ENCODE assay signal across 18 mouse cellular contexts in genomic region chr11:96011982-96012381, GRCm38 (mm10). TPM values are rescaled to one million over a fixed set of nuclear protein-coding genes. Genes with fewer than 3 reads are reported as not detected.
DNase-seq lines count a peak whose midpoint lies in the region; ATAC-seq and TF ChIP-seq lines count a peak whose summit lies in the region.
"Had no signal": no experiment of that assay in that cellular context is flagged by ENCODE, and none has a peak within 500 bp of the region (broad histone marks: within the 10 kb centered on the region; RNA-seq: fewer than 3 reads in every experiment).

No protein-coding gene starts in this region.

- H3K4me2 ChIP-seq in heart, embryonic 13.5 days, result peak overlapping the region; percentile 56
- 0 out of 2 replicates have a peak overlapping the region, but pooled peaks have one; percentile 16 for H3K4me2 ChIP-seq in embryonic facial prominence, embryonic 11.5 days (ENCODE audit: low read depth, low read length)
- peak overlapping the region; percentile 36; the same call in 1 of the 2 replicates for H3K4me2 ChIP-seq in limb, embryonic 13.5 days (replicated peaks)
- H3K4me2 ChIP-seq: embryonic facial prominence, embryonic 15.5 days; intestine, embryonic 15.5 days had no signal

- intact Hi-C loops in heart, postnatal 25 days (cut with DNase I), result no loop called here

- H3K36me3 ChIP-seq in heart, embryonic 13.5 days, result no peaks in the 10 kb centered on the region
- no peaks in the 10 kb centered on the region for H3K36me3 ChIP-seq in E14TG2a.4 (ENCODE audit: insufficient read depth, low read length)
- no peaks in the 10 kb centered on the region for H3K36me3 ChIP-seq in embryonic facial prominence, embryonic 11.5 days (replicated peaks; ENCODE audit: control insufficient read depth, insufficient read depth, low read depth, low read length)
- no peaks in the 10 kb centered on the region for H3K36me3 ChIP-seq in limb, embryonic 13.5 days
- H3K36me3 ChIP-seq: embryonic facial prominence, embryonic 15.5 days; intestine, embryonic 15.5 days had no signal

- H3K27ac ChIP-seq in heart, embryonic 13.5 days (replicated peaks), result no peak overlapping the region
- H3K27ac ChIP-seq in embryonic facial prominence, embryonic 11.5 days (replicated peaks; ENCODE audit: low read depth, low read length), result no peak overlapping the region
- no peak overlapping the region for H3K27ac ChIP-seq in limb, embryonic 13.5 days
- H3K27ac ChIP-seq: embryonic facial prominence, embryonic 15.5 days; intestine, embryonic 15.5 days had no signal

- TF ChIP-seq CTCF in E14TG2a.4 (conservative IDR thresholded peaks at IDR 0.05; ENCODE audit: low read length), result no peak

- H3K9ac ChIP-seq in heart, embryonic 13.5 days, result peak overlapping the region; percentile 69; the same call in 1 of the 2 replicates
- peak overlapping the region; percentile 44; the same call in 1 of the 2 replicates for H3K9ac ChIP-seq in embryonic facial prominence, embryonic 11.5 days (replicated peaks; ENCODE audit: low read length)
- H3K9ac ChIP-seq in limb, embryonic 13.5 days, result no peak overlapping the region
- H3K9ac ChIP-seq: embryonic facial prominence, embryonic 15.5 days; intestine, embryonic 15.5 days had no signal

- 8% methylated on average over 6 of the region's 8 CpGs for WGBS in heart, embryonic 13.5 days
- 9% methylated on average over 6 of the region's 8 CpGs for WGBS in embryonic facial prominence, embryonic 11.5 days
- WGBS in limb, embryonic 13.5 days, result 9% methylated on average over 6 of the region's 8 CpGs

- H3K4me1 ChIP-seq in heart, embryonic 13.5 days, result peaks cover 27% of the 10 kb centered on the region
- H3K4me1 ChIP-seq in E14TG2a.4 (replicated peaks; ENCODE audit: low read depth, low read length), result peaks cover 74% of the 10 kb centered on the region
- no peaks in the 10 kb centered on the region; the same call in 1 of the 2 replicates for H3K4me1 ChIP-seq in embryonic facial prominence, embryonic 11.5 days (ENCODE audit: control insufficient read depth, insufficient read depth, low read length)
- 0 out of 2 replicates have a peak, but pooled peaks cover 5% of the 10 kb centered on the region for H3K4me1 ChIP-seq in limb, embryonic 13.5 days

- ATAC-seq in heart, embryonic 13.5 days (ENCODE audit: extremely low read depth, insufficient number of reproducible peaks, low FRiP score, low TSS enrichment), result no peak
- no peak for ATAC-seq in embryonic facial prominence, embryonic 11.5 days (replicated peaks; ENCODE audit: insufficient number of reproducible peaks, low FRiP score, low TSS enrichment, low read depth)
- no peak for ATAC-seq in limb, embryonic 13.5 days (ENCODE audit: low FRiP score, low read depth)
- ATAC-seq: CD4-positive, CD25-positive, alpha-beta regulatory T cell, adult 4 months; intestine, embryonic 15.5 days had no signal

- DNase-seq in heart, postnatal 25 days (ENCODE audit: low spot score), result no peak
- peak; percentile 11 for DNase-seq in embryonic facial prominence, embryonic 11.5 days (ENCODE audit: low spot score)
- no peak for DNase-seq in gastrocnemius, adult 18-20 months (ENCODE audit: low spot score)
- no peak for DNase-seq in adrenal gland, adult 2 months
- DNase-seq: cerebellum, adult 9-10 months; kidney, postnatal 10 days; left cerebral cortex, postnatal 4 days; lung, postnatal 10 days; right cerebral cortex, postnatal 4 days; thymus, postnatal 25 days had no signal

- H3K27me3 ChIP-seq in heart, embryonic 13.5 days (replicated peaks), result no peaks in the 10 kb centered on the region
- no peaks in the 10 kb centered on the region for H3K27me3 ChIP-seq in E14TG2a.4 (ENCODE audit: insufficient read depth, low read length)
- H3K27me3 ChIP-seq in embryonic facial prominence, embryonic 11.5 days (ENCODE audit: control insufficient read depth, insufficient read depth, low read length), result no peaks in the 10 kb centered on the region
- H3K27me3 ChIP-seq in limb, embryonic 13.5 days, result no peaks in the 10 kb centered on the region
- H3K27me3 ChIP-seq: intestine, embryonic 15.5 days had no signal

- no peaks in the 10 kb centered on the region for H3K9me3 ChIP-seq in heart, embryonic 13.5 days
- H3K9me3 ChIP-seq in E14TG2a.4 (ENCODE audit: low read length), result no peaks in the 10 kb centered on the region
- H3K9me3 ChIP-seq in embryonic facial prominence, embryonic 11.5 days (replicated peaks; ENCODE audit: control insufficient read depth, low read length), result no peaks in the 10 kb centered on the region
- no peaks in the 10 kb centered on the region for H3K9me3 ChIP-seq in limb, embryonic 13.5 days
- H3K9me3 ChIP-seq: embryonic facial prominence, embryonic 15.5 days; intestine, embryonic 15.5 days had no signal

- H3K4me3 ChIP-seq in heart, embryonic 13.5 days, result peak overlapping the region; percentile 26; the same call in 1 of the 2 replicates
- H3K4me3 ChIP-seq in E14TG2a.4 (replicated peaks; ENCODE audit: low read length), result 0 out of 2 replicates have a peak overlapping the region, but pooled peaks have one; percentile 24
- no peak overlapping the region for H3K4me3 ChIP-seq in embryonic facial prominence, embryonic 11.5 days (ENCODE audit: low read depth, low read length)
- H3K4me3 ChIP-seq in limb, embryonic 13.5 days, result no peak overlapping the region
- H3K4me3 ChIP-seq: embryonic facial prominence, embryonic 15.5 days; intestine, embryonic 15.5 days had no signal

RNA-seq across cellular contexts. Expression of gene Igf2bp1, which starts 6.2 kb away (rescaled TPM):
- polyA plus RNA-seq in heart, embryonic 13.5 days (2015; fragmentation: Nextera tagmentation; extraction: Ambion mirVana), result 39.3 and 42.0 TPM in 2 replicates
- under 1 TPM; 0.23 to 0.25 TPM for total RNA-seq in heart, postnatal 25 days (2021)
- 78.7 and 85.5 TPM in 2 replicates for polyA plus RNA-seq in embryonic facial prominence, embryonic 11.5 days (2014; fragmentation: Nextera tagmentation; extraction: Ambion mirVana)
- 83.4 and 85.7 TPM in 2 replicates for polyA plus RNA-seq in limb, embryonic 13.5 days (2015; fragmentation: Nextera tagmentation; extraction: Ambion mirVana)
- not detected for total RNA-seq in gastrocnemius, adult 18-20 months (2021)
- under 1 TPM; 0.59 to 0.95 TPM for total RNA-seq in adrenal gland, adult 2 months (2021)
- 0.10 and 0.19 TPM in 2 replicates for polyA plus RNA-seq in adrenal gland, adult 2 months (2012; rRNA removed)
- polyA plus RNA-seq: CD4-positive, CD25-positive, alpha-beta regulatory T cell, adult 4 months had no signal

RNA-seq across cellular contexts. Expression of gene Gip, which starts 12.4 kb away (rescaled TPM):
- polyA plus RNA-seq in heart, embryonic 13.5 days (2015; fragmentation: Nextera tagmentation; extraction: Ambion mirVana), result not detected in 2 replicates
- not detected for total RNA-seq in heart, postnatal 25 days (2021)
- polyA plus RNA-seq in embryonic facial prominence, embryonic 11.5 days (2014; fragmentation: Nextera tagmentation; extraction: Ambion mirVana), result 0.50 TPM in 1 of 2 replicates, not detected in the other
- polyA plus RNA-seq in limb, embryonic 13.5 days (2015; fragmentation: Nextera tagmentation; extraction: Ambion mirVana), result not detected in 2 replicates
- total RNA-seq in gastrocnemius, adult 18-20 months (2021), result not detected
- not detected for total RNA-seq in adrenal gland, adult 2 months (2021)
- not detected in 2 replicates for polyA plus RNA-seq in adrenal gland, adult 2 months (2012; rRNA removed)
- total RNA-seq: layer of hippocampus, postnatal 14 days; left cerebral cortex, postnatal 4 days had no signal
- polyA plus RNA-seq: CD4-positive, CD25-positive, alpha-beta regulatory T cell, adult 4 months; embryonic facial prominence, embryonic 15.5 days; stomach, embryonic 14.5 days had no signal

RNA-seq across cellular contexts. Expression of gene Snf8, which starts 22.7 kb away (rescaled TPM):
- 68.3 and 74.7 TPM in 2 replicates for polyA plus RNA-seq in heart, embryonic 13.5 days (2015; fragmentation: Nextera tagmentation; extraction: Ambion mirVana)
- 10 to 100 TPM; 45.7 to 46.9 TPM for total RNA-seq in heart, postnatal 25 days (2021)
- polyA plus RNA-seq in embryonic facial prominence, embryonic 11.5 days (2014; fragmentation: Nextera tagmentation; extraction: Ambion mirVana), result 37.3 and 37.7 TPM in 2 replicates
- 95.0 and 98.4 TPM in 2 replicates for polyA plus RNA-seq in limb, embryonic 13.5 days (2015; fragmentation: Nextera tagmentation; extraction: Ambion mirVana)
- 10 to 100 TPM; 33.4 to 35.7 TPM for total RNA-seq in gastrocnemius, adult 18-20 months (2021)
- total RNA-seq in adrenal gland, adult 2 months (2021), result 10 to 100 TPM; 79.5 to 92.8 TPM
- 9.6 and 11.3 TPM in 2 replicates for polyA plus RNA-seq in adrenal gland, adult 2 months (2012; rRNA removed)

RNA-seq across cellular contexts. Expression of gene Ube2z, which starts 53.2 kb away (rescaled TPM):
- polyA plus RNA-seq in heart, embryonic 13.5 days (2015; fragmentation: Nextera tagmentation; extraction: Ambion mirVana), result 31.5 and 33.1 TPM in 2 replicates
- total RNA-seq in heart, postnatal 25 days (2021), result 10 to 100 TPM; 29.0 to 32.2 TPM
- 28.2 and 28.3 TPM in 2 replicates for polyA plus RNA-seq in embryonic facial prominence, embryonic 11.5 days (2014; fragmentation: Nextera tagmentation; extraction: Ambion mirVana)
- 39.2 and 41.4 TPM in 2 replicates for polyA plus RNA-seq in limb, embryonic 13.5 days (2015; fragmentation: Nextera tagmentation; extraction: Ambion mirVana)
- total RNA-seq in gastrocnemius, adult 18-20 months (2021), result 10 to 100 TPM; 14.5 to 17.3 TPM
- 10 to 100 TPM; 45.3 to 46.5 TPM for total RNA-seq in adrenal gland, adult 2 months (2021)
- 17.0 and 20.7 TPM in 2 replicates for polyA plus RNA-seq in adrenal gland, adult 2 months (2012; rRNA removed)

Comparison
In these comparisons a context has a peak if more than half of its experiments do, and no peak if none do; other contexts are left out.
1. H3K4me3 ChIP-seq: peak in heart, embryonic 13.5 days (single experiment) and E14TG2a.4 (single experiment); none in embryonic facial prominence, embryonic 11.5 days (single experiment) and limb, embryonic 13.5 days (single experiment).
2. RNA of gene Igf2bp1, which starts 6.2 kb away (polyA plus RNA-seq): 83.4 to 85.7 TPM in limb, embryonic 13.5 days, 78.7 to 85.5 TPM in embryonic facial prominence, embryonic 11.5 days and 39.3 to 42.0 TPM in heart, embryonic 13.5 days; 0.10 to 0.19 TPM in adrenal gland, adult 2 months; every median in the first group is over 10 times any median in the second.
3. Peak in every context shown above with its lines, with median percentiles within 50 percentile points of each other: H3K4me2 ChIP-seq.